Mouse (Mus musculus) cerebellum, postnatal 14 days (tissue): ENCODE measurements at regions not wholly inside any gene's neighbourhood (a gene's known extent, or its start where the extent isn't known, plus 50 kb on each side); places are given as distances from the start of the nearest gene placed in this dataset.

Experiments used
- DNase-seq, 2 experiments: peaks; one replicate each; pipeline ENCODE4 v3.0.0; 2021; ENCODE audit warnings: mixed read lengths in 2 of 2

- DNase-seq = no peak
These were observed 1596.7 kb downstream of the D3Ertd751e start for GRCm38 (mm10) chr3:43339101-43339500.

- peak; percentile 1 to 4 for DNase-seq
These were observed 1600.5 kb downstream of the D3Ertd751e start for GRCm38 (mm10) chr3:43342928-43343327.

- no peak for DNase-seq
These were observed 1610.4 kb downstream of the D3Ertd751e start for GRCm38 (mm10) chr3:43352829-43353228.

GRCm38 (mm10) chr3:43358511-43358910, 1616.1 kb downstream of the D3Ertd751e start:
- DNase-seq = no peak

GRCm38 (mm10) chr3:43399893-43400292, 1657.5 kb downstream of the D3Ertd751e start:
- peak; percentile 13 to 20 for DNase-seq

GRCm38 (mm10) chr3:43424886-43425285, 1682.5 kb downstream of the D3Ertd751e start:
- no peak for DNase-seq

GRCm38 (mm10) chr3:43426672-43427071, 1684.3 kb downstream of the D3Ertd751e start:
- no peak for DNase-seq

- DNase-seq = peak; percentile 24 to 45
These were observed 1719.2 kb downstream of the D3Ertd751e start for GRCm38 (mm10) chr3:43461541-43462109.
